Mouse (Mus musculus): Measurements from ENCODE around the gene Lrmda.

The Lrmda gene

GRCm38 (mm10) chr14:22019252-22019948, at the start of gene Lrmda:
TSS of gene Lrmda (plus strand) at chr14:22019712.
- DNase-seq (ENCODE audit: low read depth), result no peak

DNA sequence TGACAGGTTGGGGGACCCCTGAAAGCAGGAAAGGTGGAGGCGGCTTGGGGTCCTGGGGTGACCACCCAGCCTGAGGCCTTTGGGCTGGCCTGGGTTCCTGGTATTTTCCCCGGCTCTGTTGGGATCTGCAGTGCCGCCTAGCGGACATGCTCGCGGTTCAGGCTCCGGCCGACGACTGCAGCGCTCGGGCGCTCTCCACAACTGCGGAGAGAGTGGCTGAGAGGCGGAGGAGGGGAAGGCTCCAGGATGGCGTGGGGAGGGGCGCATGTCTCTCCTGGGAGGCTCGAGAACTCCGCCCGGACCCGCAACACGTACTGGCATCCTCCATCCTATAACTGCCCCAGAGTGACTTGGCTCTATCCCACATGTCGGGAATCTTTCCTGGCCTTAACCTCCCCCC, 38.0 kb upstream of the Lrmda start:
- DNase-seq (ENCODE audit: low read depth), result no peak

DNA sequence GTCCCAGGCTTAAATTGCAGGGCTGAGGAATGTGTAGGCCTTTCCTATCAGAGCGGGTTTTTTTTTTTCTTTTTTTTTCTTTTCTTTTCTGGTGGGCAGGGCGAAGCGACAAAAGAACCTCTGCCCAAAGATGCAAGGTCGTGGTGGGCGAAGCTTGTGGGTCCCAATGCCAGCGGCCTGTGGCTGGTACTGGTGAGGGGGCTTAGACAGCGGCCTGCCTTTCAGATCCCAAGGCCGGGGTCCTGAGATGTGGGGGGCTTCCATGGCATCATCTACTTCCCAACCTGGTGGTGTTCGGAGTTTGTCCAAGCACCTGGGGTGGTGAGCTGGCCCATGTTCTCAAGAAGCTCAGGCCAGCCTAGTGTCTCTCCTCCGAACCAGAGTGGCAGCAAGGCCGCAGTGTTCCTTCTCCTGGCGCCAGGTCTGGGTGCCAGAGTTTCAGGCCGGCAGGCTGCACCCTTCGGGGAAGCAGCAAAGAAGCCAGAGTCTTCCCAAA, 37.4 kb upstream of the Lrmda start:
- no peak for DNase-seq (ENCODE audit: low read depth)

DNA sequence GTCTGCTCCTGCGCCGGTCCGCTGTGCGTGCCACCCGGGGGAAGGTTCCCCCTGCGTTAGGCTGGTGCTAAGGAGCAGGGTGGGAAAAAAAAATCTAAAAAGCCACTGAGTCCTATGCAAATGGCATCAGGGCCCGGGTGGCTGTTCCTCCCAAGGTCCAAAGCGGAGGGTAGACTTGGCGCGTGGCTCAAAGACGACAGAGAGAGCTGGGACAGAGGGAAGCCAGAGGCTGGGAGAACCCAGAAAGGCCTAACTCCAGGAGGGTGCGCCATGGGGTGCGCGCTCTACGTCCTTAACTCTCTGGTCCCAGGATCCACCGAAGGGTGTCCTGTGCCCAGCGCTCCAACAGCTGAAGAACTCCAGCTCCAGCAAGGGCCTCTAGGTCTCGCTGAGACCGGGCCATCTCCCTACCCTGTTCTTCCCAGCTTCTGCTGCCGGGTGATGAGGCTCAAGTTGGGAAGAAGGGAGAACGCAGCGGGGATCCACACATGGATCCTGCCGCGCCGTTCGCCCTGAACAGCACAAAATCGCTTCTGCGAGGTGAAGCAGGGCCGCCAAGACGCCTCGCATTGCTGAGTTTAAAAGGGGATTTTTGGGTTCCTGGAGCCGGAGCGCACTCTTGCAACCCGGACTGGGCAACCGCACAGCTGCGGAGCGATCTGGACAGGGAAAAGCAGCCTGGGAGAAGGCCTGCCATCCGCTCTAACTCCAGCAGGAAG, 36.8 kb upstream of the Lrmda start:
- DNase-seq (ENCODE audit: low read depth), result no peak

GRCm38 (mm10) chr14:21983311-21983949, 36.1 kb upstream of the Lrmda start:
- DNase-seq (ENCODE audit: low read depth), result no peak

GRCm38 (mm10) chr14:21983950-21984730, 35.4 kb upstream of the Lrmda start:
- no peak for DNase-seq (ENCODE audit: low read depth)

GRCm38 (mm10) chr14:21984757-21985425, 34.6 kb upstream of the Lrmda start:
- DNase-seq (ENCODE audit: low read depth), result no peak

- no peak for DNase-seq (ENCODE audit: low read depth)
Measured at GRCm38 (mm10) chr14:21985426-21985931, 34.0 kb upstream of the Lrmda start.

- DNase-seq (ENCODE audit: low read depth), result no peak
Measured at GRCm38 (mm10) chr14:21985981-21986732, 33.4 kb upstream of the Lrmda start.

GRCm38 (mm10) chr14:21986733-21987659, 32.5 kb upstream of the Lrmda start:
- no peak for DNase-seq (ENCODE audit: low read depth)

- DNase-seq (ENCODE audit: low read depth), result no peak
Measured at GRCm38 (mm10) chr14:21987660-21988576, 31.6 kb upstream of the Lrmda start.

GRCm38 (mm10) chr14:21988577-21989290, 30.8 kb upstream of the Lrmda start:
- no peak for DNase-seq (ENCODE audit: low read depth)

DNA sequence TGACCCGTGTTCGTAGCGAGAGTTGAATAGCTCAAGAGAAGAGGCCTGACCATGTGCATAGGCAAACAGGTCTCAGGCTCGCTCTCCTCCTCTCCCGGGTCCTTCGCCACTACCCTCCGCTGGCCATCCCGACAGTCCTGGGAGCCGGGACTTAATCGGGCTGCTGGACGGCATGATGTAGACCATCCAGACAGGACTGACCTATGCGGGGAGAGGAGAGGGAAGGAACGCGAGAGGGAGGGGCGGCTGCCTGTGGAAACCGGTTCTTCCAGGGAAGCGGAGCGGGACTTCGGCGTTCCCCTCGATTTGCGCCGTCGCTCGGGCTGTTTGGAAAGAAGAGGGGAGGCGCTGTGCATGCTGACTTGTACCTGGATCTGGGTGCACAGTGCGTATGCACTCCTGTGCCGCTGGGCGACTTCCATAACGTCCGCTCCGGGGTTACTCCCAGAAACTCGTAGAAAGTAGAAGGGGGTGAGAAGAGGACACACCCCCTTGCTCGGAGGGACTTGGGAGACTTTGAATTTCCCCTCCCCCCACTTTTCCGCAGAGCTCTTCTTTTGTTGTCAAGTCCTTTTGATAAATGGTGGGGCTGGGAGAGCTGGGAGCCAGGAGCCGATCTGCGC, 30.1 kb upstream of the Lrmda start, which contains the start of gene Zfp503:
TSS of gene Zfp503 (minus strand) at position 311 of the 623 bp plus-strand sequence.
- no peak for DNase-seq (ENCODE audit: low read depth)

GRCm38 (mm10) chr14:21990321-21991021, 29.0 kb upstream of the Lrmda start:
- DNase-seq (ENCODE audit: low read depth), result no peak

- DNase-seq (ENCODE audit: low read depth), result no peak
Measured at GRCm38 (mm10) chr14:21991251-21991780, 28.2 kb upstream of the Lrmda start.

GRCm38 (mm10) chr14:21991856-21992255, 27.7 kb upstream of the Lrmda start:
- no peak for DNase-seq (ENCODE audit: low read depth)

Measured in induced T-regulatory cell, adult 2 months (primary cell).